Mouse (Mus musculus) heart, embryonic 14.5 days (tissue): ENCODE data around the gene Nomo1. TPM values are rescaled to one million over a fixed set of nuclear protein-coding genes. Genes with fewer than 3 reads are reported as not detected.
A peak's percentile ranks its signal among the peaks of the same experiment; 100 is the strongest.

Experiments used
- ATAC-seq: fragments of 200-750 bp; cut with Nextera tagmentation; 2 replicates; pipeline ENCODE4 v1.8.0; 2017; ENCODE audit warnings: low read depth, moderate TSS enrichment; ENCODE audit not compliant: insufficient number of reproducible peaks, insufficient read depth, low FRiP score
- H3K27ac ChIP-seq, 2 experiments: fragments of 200-500 bp in 1 of 2; fragments of 300-500 bp in 1 of 2; sonication (generic) in 1 of 2; replicated peaks in 1 of 2; 2 replicates each; pipeline ENCODE4 v1.5.1; 2012 to 2014; ENCODE audit warnings: low read depth in 2 of 2, low read length in 2 of 2, control low read depth in 1 of 2, mild to moderate bottlenecking in 1 of 2, mixed read lengths in 1 of 2; ENCODE audit not compliant: control insufficient read depth in 1 of 2, insufficient read depth in 1 of 2
- H3K27me3 ChIP-seq: fragments of 300-500 bp; sonication (generic); 2 replicates; pipeline ENCODE4 v1.6.1; 2014; ENCODE audit warnings: mild to moderate bottlenecking, low read length, control low read depth; ENCODE audit not compliant: control insufficient read depth, insufficient read depth
- H3K36me3 ChIP-seq: fragments of 300-500 bp; sonication (generic); 2 replicates; pipeline ENCODE4 v1.6.1; 2014; ENCODE audit warnings: mild to moderate bottlenecking, control low read depth, low read length, mixed read lengths; ENCODE audit not compliant: control insufficient read depth, insufficient read depth
- H3K4me1 ChIP-seq, 2 experiments: fragments of 200-500 bp in 1 of 2; fragments of 300-500 bp in 1 of 2; sonication (generic) in 1 of 2; 2 replicates each; pipeline ENCODE4 v1.6.1; 2012 to 2014; ENCODE audit warnings: low read length in 2 of 2, control low read depth in 1 of 2, mixed read lengths in 1 of 2; ENCODE audit not compliant: control insufficient read depth in 2 of 2, insufficient read depth in 2 of 2
- H3K4me2 ChIP-seq: fragments of 300-500 bp; sonication (generic); 2 replicates; pipeline ENCODE4 v1.6.1; 2014; ENCODE audit warnings: mild to moderate bottlenecking, low read length
- H3K4me3 ChIP-seq, 2 experiments: fragments of 200-500 bp in 1 of 2; fragments of 300-500 bp in 1 of 2; sonication (generic) in 1 of 2; 2 replicates each; pipeline ENCODE4 v1.5.1; 2012 to 2014; ENCODE audit warnings: low read length in 2 of 2, mild to moderate bottlenecking in 2 of 2, control low read depth in 1 of 2, low read depth in 1 of 2, moderate library complexity in 1 of 2; ENCODE audit not compliant: control insufficient read depth in 1 of 2, insufficient read depth in 1 of 2
- H3K9ac ChIP-seq: fragments of 300-500 bp; sonication (generic); 2 replicates; pipeline ENCODE4 v1.6.1; 2014; ENCODE audit warnings: mild to moderate bottlenecking, low read length
- H3K9me3 ChIP-seq: fragments of 300-500 bp; sonication (generic); 2 replicates; pipeline ENCODE4 v1.6.1; 2016; ENCODE audit warnings: low read length, control low read depth; ENCODE audit not compliant: control insufficient read depth
- WGBS: fragments of 180-500 bp; shearing (Covaris S2); extraction: QIAGEN DNeasy Blood & Tissue Kit; methylation state at CpG from one replicate; pipeline ENCODE4 v1.1.7; 2014; 5-methylcytosine and 5-hydroxymethylcytosine counted together
- polyA plus RNA-seq: library from polyadenylated mRNA; unstranded; fragments of >200 nt; fragmentation: Nextera tagmentation; extraction: Ambion mirVana; gene quantifications from 2 replicates; pipeline ENCODE4 v1.2.1, GENCODE M21; 2014

The Nomo1 gene
- polyA plus RNA-seq, 1 experiment from 2014 or later, result 20.3 TPM

- H3K27ac ChIP-seq, result no peak overlapping the region
- no peaks in the 10 kb centered on the region for H3K4me1 ChIP-seq
- H3K36me3 ChIP-seq, result peaks cover 84% of the 10 kb centered on the region
- ATAC-seq, result no peak
- H3K4me2 ChIP-seq, result no peak overlapping the region
- no peak overlapping the region for H3K9ac ChIP-seq
- H3K27me3 ChIP-seq, result no peaks in the 10 kb centered on the region
- no peak overlapping the region for H3K4me3 ChIP-seq
- no peaks in the 10 kb centered on the region for H3K9me3 ChIP-seq
- WGBS, result 90% methylated on average over 6 of the region's 6 CpGs
These were observed 29.8 kb downstream of the Nomo1 start for GRCm38 (mm10) chr7:46063296-46063695.

GRCm38 (mm10) chr7:46068831-46069230 lies 35.3 kb downstream of the Nomo1 start:
- Histone ChIP-seq H3K36me3 (peaks cover 92% of the 10 kb centered on the region), H3K27me3 (no peaks in the 10 kb centered on the region), H3K4me1 (no peaks in the 10 kb centered on the region), H3K9me3 (no peaks in the 10 kb centered on the region), H3K4me3 (no peak overlapping the region), H3K9ac (no peak overlapping the region), H3K4me2 (no peak overlapping the region), H3K27ac (no peak overlapping the region)
- no peak for ATAC-seq
- 89% methylated on average over 8 of the region's 8 CpGs for WGBS

- Histone ChIP-seq H3K4me3 (no peak overlapping the region), H3K4me2 (no peak overlapping the region), H3K27me3 (no peaks in the 10 kb centered on the region), H3K27ac (no peak overlapping the region), H3K4me1 (no peaks in the 10 kb centered on the region), H3K9me3 (no peaks in the 10 kb centered on the region), H3K36me3 (peaks cover 95% of the 10 kb centered on the region), H3K9ac (no peak overlapping the region)
- no peak for ATAC-seq
- 87% methylated on average over 7 of the region's 7 CpGs for WGBS
These were observed 43.3 kb downstream of the Nomo1 start for GRCm38 (mm10) chr7:46076844-46077243.

GRCm38 (mm10) chr7:46077675-46078074 lies 44.2 kb downstream of the Nomo1 start:
- WGBS, result 83% methylated on average over 12 of the region's 12 CpGs
- ATAC-seq, result no peak
- H3K4me3 ChIP-seq, result no peak overlapping the region
- no peaks in the 10 kb centered on the region for H3K27me3 ChIP-seq
- H3K4me1 ChIP-seq, result peaks cover 4 to 5% of the 10 kb centered on the region in 2 experiments; a peak in 3 of 4 replicates
- no peak overlapping the region for H3K9ac ChIP-seq
- no peaks in the 10 kb centered on the region for H3K9me3 ChIP-seq
- no peak overlapping the region for H3K4me2 ChIP-seq
- peaks cover 95% of the 10 kb centered on the region for H3K36me3 ChIP-seq
- H3K27ac ChIP-seq, result no peak overlapping the region

- H3K4me1 ChIP-seq, result peaks cover 16 to 22% of the 10 kb centered on the region in 2 experiments
- H3K36me3 ChIP-seq, result peaks cover 50% of the 10 kb centered on the region
- H3K4me2 ChIP-seq, result no peak overlapping the region
- H3K27ac ChIP-seq, result no peak overlapping the region
- no peaks in the 10 kb centered on the region for H3K27me3 ChIP-seq
- no peak overlapping the region for H3K9ac ChIP-seq
- H3K9me3 ChIP-seq, result peaks cover 2% of the 10 kb centered on the region; the same call in 1 of the 2 replicates
- no peak overlapping the region for H3K4me3 ChIP-seq
- ATAC-seq, result no peak
- 69% methylated on average over 10 of the region's 10 CpGs for WGBS
These were observed 50.5 kb downstream of the Nomo1 start for GRCm38 (mm10) chr7:46084024-46084423.

GRCm38 (mm10) chr7:46084839-46085513 lies 51.5 kb downstream of the Nomo1 start:
- peak overlapping the region in 1 of 2 experiments; percentile 14; a peak in 1 of 4 replicates for H3K27ac ChIP-seq
- ATAC-seq, result no peak
- peaks cover 40% of the 10 kb centered on the region for H3K36me3 ChIP-seq
- WGBS, result 35% methylated on average over 16 of the region's 16 CpGs
- no peak overlapping the region for H3K4me3 ChIP-seq
- H3K27me3 ChIP-seq, result no peaks in the 10 kb centered on the region
- peaks cover 16 to 22% of the 10 kb centered on the region in 2 experiments for H3K4me1 ChIP-seq
- no peak overlapping the region for H3K9ac ChIP-seq
- H3K4me2 ChIP-seq, result peak overlapping the region; percentile 13; the same call in 1 of the 2 replicates
- peaks cover 6% of the 10 kb centered on the region; the same call in 1 of the 2 replicates for H3K9me3 ChIP-seq

- H3K9me3 ChIP-seq, result peaks cover 6% of the 10 kb centered on the region; the same call in 1 of the 2 replicates
- H3K36me3 ChIP-seq, result peaks cover 26% of the 10 kb centered on the region
- no peak overlapping the region for H3K27ac ChIP-seq
- no peak overlapping the region for H3K4me2 ChIP-seq
- ATAC-seq, result no peak
- no peak overlapping the region for H3K4me3 ChIP-seq
- H3K4me1 ChIP-seq, result peaks cover 16 to 22% of the 10 kb centered on the region in 2 experiments
- H3K27me3 ChIP-seq, result no peaks in the 10 kb centered on the region
- H3K9ac ChIP-seq, result no peak overlapping the region
- 85% methylated on average over 6 of the region's 6 CpGs for WGBS
These were observed 52.9 kb downstream of the Nomo1 start for GRCm38 (mm10) chr7:46086378-46086777.
